Mouse (Mus musculus): ENCODE data around the gene Rad51d.

Gene Rad51d

GRCm38 (mm10) chr11:82891936-82892335 is 1.5 kb upstream of the Rad51d start, which contains the start of gene Fndc8:
Fndc8 (plus strand) TSS chr11:82892124.
- no peak for DNase-seq (ENCODE audit: low spot score in 2 of 2)

- no peak for DNase-seq (ENCODE audit: low spot score in 2 of 2)
These were observed 681 bp downstream of the Rad51d start for GRCm38 (mm10) chr11:82889524-82890341.

GRCm38 (mm10) chr11:82888491-82888946 is 1.9 kb downstream of the Rad51d start:
- DNase-seq (ENCODE audit: low spot score in 2 of 2), result no peak

- DNase-seq (ENCODE audit: low spot score in 2 of 2), result no peak
These were observed 3.9 kb downstream of the Rad51d start for GRCm38 (mm10) chr11:82886559-82886958.

- DNase-seq (ENCODE audit: low spot score in 2 of 2), result no peak
These were observed 7.2 kb downstream of the Rad51d start for GRCm38 (mm10) chr11:82883180-82883579.

GRCm38 (mm10) chr11:82877726-82878344 is 12.6 kb downstream of the Rad51d start:
- no peak for DNase-seq (ENCODE audit: low spot score in 2 of 2)

- no peak for DNase-seq (ENCODE audit: low spot score in 2 of 2)
These were observed 14.8 kb downstream of the Rad51d start for GRCm38 (mm10) chr11:82875631-82876030.

GRCm38 (mm10) chr11:82874924-82875323 is 15.5 kb downstream of the Rad51d start:
- no peak for DNase-seq (ENCODE audit: low spot score in 2 of 2)

GRCm38 (mm10) chr11:82871031-82871446 is 19.4 kb downstream of the Rad51d start, which contains the start of gene Rffl:
Rffl (minus strand) TSS chr11:82871210.
- DNase-seq (ENCODE audit: low spot score in 2 of 2), result peak; percentile 73 to 87

GRCm38 (mm10) chr11:82870173-82871030 is 20.0 kb downstream of the Rad51d start:
- peak; percentile 16 to 49 for DNase-seq (ENCODE audit: low spot score in 2 of 2)

- DNase-seq (ENCODE audit: low spot score in 2 of 2), result no peak
These were observed 20.8 kb downstream of the Rad51d start for GRCm38 (mm10) chr11:82869506-82870172.

- DNase-seq (ENCODE audit: low spot score in 2 of 2), result no peak
These were observed 22.5 kb downstream of the Rad51d start for GRCm38 (mm10) chr11:82867956-82868355.

- no peak for DNase-seq (ENCODE audit: low spot score in 2 of 2)
These were observed 23.4 kb downstream of the Rad51d start for GRCm38 (mm10) chr11:82866850-82867564.

- DNase-seq (ENCODE audit: low spot score in 2 of 2), result no peak
These were observed 24.5 kb downstream of the Rad51d start for GRCm38 (mm10) chr11:82865957-82866356.

- no peak for DNase-seq (ENCODE audit: low spot score in 2 of 2)
These were observed 26.9 kb downstream of the Rad51d start for GRCm38 (mm10) chr11:82863488-82863931.

- no peak for DNase-seq (ENCODE audit: low spot score in 2 of 2)
These were observed 27.4 kb downstream of the Rad51d start for GRCm38 (mm10) chr11:82863059-82863458.

- DNase-seq (ENCODE audit: low spot score in 2 of 2), result no peak
These were observed 27.8 kb downstream of the Rad51d start for GRCm38 (mm10) chr11:82862638-82863037.

- no peak for DNase-seq (ENCODE audit: low spot score in 2 of 2)
These were observed 28.9 kb downstream of the Rad51d start for GRCm38 (mm10) chr11:82861558-82861957.

- no peak for DNase-seq (ENCODE audit: low spot score in 2 of 2)
These were observed 29.7 kb downstream of the Rad51d start for GRCm38 (mm10) chr11:82860759-82861158.

GRCm38 (mm10) chr11:82857307-82857848 is 33.0 kb downstream of the Rad51d start:
- DNase-seq (ENCODE audit: low spot score in 2 of 2), result no peak

All from frontal cortex, postnatal 14 days (tissue).